Mouse (Mus musculus): ENCODE measurements around the gene Wdr26.
A peak's percentile ranks its signal among the peaks of the same experiment; 100 is the strongest.

Wdr26 gene

DNA sequence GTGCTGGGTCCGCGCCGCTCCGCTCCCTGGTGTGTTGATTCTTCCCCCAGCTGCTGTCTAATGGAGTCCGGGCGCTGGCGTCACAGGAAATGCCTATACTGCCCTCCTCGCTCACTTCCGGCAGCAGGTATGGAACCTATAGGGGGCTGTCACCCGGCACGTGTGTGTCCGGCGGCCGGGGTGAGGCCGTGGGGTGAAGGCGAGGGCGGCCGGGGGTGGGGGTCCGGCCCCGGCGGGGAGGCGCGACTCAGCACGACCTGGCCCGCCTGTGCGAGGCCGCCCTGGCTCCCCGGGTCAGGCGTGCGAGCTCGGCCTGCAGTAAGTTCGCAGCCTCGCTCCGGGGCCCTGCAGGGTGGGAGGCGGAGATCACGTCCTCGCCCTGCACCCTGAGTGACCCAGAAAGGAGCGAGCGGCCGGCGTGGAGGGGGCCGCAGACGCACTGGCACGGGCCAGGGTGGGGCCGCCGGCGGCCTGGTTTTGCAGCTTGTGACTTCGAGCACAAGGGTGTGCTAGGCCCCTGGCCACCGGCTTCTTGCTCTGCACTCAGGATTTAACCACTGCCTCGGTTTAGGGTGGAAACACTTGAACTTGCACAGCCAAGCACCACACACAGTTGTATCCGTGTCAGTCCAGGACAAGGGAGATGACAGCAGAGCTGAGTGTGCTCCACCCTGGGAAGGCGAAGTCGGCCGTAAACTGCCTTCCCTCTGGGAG is at the start of gene Wdr26:
Gene Wdr26, minus strand, starts transcription at position 82 of the 714 bp plus-strand sequence.
- peak; percentile 89 for DNase-seq

DNA sequence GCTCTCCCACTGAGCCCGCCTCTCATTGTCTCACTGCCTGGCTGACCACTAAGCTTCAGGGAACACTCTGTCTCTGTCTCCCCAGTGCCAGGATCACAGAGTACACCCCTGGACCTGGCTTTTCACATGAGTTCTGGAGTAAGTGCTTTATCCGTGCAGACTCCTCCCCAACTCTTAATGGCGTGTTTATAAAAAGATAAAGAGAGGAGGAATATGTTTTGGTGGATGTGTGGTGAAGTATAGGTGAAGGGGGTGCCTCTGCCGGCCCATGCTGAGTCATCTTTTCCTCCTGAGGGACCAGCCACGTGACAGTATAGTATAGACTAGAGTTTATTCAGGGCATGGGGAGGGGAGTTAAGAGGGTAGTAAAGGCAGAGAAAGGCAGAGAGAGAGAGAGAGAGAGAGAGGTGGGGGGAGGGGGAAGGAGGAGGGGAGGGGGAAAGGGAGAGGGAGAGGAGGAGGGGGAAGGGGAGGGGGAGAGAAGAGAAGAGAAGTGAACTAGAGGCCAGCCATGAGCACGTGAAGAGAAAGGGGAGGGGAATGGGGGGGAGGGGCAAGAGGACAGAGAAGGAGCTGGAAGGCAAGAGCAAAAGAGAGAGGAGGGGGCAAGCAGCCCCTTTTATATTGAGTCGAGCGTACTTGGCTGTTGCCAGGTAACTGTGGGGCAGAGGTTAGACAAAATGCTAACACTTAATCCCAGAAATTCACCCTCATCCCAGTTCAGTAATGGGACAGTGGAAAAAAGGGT is 49.3 kb upstream of the Wdr26 start:
- DNase-seq, result no peak

DNA sequence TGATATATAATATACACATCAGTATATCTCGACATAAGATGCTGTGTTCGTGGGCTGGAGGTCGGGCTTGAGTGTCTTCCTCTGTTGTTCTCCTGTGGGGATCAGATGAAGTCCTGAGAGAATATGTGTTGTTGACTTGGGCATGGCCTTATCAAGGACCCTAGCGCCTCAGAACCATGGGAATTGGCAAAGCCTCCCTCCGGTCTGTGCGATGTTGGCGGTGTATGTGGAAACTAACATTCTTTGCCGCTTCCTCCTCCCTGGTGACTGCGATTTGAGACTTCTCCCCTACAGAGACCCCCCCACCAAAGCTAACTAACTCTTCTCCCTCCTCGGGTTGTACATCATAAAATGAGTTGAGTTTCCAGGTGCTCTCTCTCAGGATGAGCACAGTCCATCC is 48.6 kb upstream of the Wdr26 start:
- no peak for DNase-seq

DNA sequence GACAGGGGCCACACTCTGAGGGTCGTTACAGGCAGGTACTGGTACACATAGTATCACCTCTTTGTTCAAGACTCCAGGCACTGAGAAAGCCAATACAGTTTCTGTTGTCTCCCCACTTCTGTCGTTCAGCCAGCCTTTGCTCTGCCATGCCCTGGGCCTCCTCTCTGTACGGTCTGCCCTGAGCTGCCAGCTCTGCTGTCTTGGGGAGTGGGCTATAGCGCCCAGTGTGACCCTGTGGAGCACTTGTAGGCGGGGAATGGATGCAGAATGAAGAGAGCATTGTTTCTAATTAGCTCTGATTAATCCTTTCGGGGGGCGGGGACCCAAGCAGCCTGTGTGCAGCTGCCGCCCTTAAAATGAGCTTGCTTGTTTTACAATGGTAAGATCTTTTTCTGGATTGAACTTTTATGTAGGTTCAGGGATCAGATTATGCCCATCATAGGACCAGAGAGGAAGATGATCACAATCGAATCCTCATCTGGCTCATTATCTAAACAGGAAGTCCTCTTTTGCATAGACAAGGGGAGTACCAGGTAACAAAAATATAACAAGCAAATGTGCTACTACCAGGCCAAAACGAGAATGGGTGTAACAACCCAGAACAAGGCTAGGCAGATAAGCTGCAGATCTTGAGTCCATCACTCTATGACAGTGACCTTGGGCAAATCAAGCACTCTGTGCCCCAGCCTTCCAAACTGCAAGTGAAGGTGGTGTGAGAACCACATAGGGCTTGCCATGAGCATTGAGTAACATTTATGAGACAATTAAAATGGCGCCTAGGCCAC is 48.0 kb upstream of the Wdr26 start:
- no peak for DNase-seq

DNA sequence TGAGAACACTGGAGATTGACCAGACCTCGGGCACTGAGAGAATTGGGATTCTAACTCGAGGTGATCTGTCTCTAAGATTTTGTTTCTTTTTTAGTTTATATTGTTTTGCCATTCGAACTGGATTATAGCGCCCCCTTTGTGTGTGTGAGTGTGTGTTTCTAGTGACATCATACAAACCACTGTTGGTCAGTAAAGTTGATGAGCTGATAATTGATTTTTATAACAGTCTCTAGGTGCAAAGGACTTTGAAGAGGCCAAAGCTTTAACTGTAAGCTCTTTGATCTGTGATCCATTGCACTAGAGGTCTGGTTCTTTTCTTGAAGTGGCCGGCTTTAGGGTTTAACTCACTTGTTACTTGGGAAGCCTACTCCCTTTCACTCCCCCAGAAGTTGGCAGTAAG is 47.3 kb upstream of the Wdr26 start:
- DNase-seq, result no peak

DNA sequence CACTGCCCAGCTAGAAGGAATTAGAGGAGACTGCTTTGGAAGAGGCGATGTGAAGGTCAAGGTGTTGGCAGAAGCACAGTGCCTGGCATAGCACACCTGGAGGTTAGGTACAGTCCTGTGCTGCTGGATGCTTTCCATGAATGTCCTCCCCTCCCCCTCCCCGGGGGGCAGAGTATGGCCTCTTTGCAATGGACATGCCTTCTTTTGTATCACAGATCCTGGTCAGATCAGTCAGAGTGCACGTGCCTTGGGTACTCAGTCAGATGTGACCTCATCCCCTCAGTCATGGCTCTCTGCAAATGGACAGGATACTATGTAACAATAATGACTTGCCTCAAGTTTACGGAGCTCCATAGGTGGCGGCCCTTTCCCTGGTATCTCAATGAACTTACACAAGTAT is 46.8 kb upstream of the Wdr26 start:
- no peak for DNase-seq

DNA sequence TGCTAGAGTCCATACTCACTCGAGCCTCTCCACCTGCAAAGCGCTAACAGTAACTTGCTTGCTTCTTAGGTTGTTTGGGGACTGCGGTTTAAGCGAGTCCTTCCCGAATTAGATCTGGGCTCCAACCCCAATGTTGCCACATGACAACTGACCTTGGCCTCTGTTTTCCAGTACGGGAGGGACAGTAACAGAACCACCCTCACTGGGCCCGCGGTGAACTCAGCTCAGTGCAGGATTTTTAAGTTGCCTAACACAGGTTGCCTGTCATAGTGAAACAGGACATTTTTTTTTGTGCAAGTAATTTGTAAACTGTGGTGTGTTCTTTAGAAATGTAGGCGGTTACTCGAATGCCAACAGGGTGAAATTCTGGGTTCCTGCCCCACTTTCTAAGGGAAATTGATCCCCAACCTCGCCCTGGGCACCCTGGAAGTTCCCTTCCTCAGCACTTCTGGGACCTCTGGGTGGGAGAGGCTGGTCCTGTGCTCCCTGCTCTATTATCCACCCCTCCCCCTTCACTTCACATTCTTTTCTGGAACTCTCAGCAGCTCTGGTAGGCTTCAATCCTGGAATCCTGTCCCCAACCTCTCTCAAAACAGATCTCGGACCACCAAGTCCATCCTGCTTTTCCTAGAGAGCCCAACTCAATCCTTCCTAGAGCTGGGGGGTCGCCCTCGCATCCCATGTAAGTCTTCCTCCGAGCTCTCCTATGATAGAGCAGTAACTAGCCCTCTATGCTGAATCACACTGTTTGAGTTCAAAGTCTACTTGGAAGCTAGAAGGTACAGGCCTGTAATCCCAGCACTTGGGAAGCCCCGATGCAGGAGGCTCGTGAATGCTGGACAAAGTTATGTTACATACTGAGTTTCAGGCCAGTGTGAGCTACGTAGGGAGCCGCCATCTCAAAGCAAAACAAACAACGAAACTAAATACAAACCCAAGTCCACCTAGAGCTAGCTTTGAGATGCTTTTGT is 46.1 kb upstream of the Wdr26 start:
- DNase-seq, result no peak

DNA sequence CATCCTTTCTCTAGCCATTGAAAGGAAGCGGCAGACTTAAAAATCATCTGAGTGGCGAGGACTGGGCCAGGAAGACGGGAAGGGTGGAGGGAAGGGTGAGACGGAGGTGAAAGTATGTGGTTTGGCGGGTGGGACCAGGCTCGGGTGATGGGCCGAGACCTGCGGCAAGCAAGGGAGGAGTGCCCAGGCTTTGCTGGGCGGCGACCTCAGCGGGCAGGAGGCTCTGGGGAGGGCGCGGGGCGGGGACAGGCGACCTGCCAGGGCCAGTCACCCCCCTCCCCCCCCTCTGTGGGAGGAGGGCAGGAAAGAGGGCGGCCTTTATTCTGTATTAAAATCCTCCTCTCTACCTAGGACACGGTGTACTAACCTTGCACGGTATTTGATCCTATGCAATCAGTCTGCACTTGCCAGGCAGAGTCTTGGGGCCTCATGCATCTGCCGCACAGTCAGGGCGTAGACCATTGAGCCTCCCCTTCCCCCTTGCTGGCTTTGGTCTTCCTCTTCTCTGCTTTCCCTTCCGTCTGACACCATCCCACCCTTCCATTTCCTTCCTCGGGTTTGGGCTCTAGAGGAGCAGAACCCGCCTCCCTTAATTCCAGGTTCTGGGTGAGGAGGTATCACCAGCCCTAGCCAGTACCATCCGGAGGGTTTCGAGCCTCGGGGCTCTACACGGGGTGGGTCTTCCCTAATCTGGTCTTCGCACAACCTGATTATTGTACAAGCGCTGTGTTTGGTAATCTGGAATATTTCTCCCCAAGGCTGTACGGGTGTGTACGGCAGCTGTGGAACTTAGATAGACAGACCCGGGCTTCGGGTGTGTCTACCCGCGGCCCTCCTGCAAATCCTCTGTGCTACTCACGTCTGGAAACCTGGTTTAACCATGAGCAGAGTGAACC is 45.1 kb upstream of the Wdr26 start:
- DNase-seq, result peak; percentile 87

DNA sequence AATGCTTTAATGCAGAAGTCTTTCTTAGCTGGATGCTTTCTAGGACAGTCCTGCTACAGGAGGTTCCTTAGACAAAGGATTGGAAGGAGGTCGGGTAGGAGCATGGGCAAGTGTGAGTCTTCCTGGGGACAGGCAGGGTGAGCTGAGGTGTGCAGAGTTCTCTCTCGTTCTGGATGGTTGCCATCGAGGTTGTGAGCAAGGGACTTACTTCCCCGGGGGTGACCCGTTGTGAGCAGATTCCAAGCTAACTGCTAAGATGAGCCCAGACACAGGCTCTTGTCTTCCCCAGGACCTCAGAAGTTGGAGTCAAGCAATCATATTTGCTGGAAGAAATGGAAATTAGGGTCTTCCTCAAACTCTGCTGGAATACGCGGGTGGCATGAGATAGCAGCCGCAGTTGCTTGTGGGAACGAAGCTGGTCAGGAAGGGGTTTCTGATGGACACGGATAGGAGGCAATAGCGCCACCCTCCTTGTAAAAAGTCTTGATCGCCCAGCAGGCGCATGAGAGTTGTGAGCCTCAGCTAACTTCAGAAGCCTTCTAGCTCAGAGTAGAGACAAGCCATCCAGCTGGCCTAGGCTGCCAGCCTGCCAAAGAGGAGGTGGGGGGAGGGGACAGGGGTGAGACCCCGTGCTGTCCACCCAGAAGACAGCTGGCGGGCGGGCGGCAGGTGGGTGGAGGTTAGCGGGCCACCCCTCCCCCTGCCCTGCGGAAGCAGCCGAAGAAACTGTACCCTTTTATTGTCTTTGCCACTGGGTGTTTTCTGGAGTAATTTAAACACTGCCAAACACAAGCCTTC is 44.3 kb upstream of the Wdr26 start:
- peak; percentile 69 for DNase-seq

DNA sequence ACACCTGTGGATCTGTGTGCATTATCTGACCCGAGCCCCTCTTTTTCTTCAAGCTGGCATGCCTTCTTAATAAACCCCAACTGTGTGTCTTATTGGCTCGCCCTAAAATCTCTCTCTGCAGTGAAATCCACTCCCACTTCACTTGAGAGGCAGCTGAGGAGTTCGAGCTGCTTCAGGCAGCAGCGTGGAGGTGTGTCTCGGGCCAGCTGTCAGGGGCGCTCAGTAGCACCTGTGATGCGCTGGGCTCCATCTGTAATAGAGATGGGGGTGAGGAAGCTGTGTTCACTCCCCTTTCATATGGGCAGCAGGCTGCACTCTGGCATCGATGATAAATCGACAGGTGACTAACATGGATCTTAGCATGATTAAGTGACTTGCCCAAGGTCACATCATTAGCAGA is 43.6 kb upstream of the Wdr26 start:
- no peak for DNase-seq

DNA sequence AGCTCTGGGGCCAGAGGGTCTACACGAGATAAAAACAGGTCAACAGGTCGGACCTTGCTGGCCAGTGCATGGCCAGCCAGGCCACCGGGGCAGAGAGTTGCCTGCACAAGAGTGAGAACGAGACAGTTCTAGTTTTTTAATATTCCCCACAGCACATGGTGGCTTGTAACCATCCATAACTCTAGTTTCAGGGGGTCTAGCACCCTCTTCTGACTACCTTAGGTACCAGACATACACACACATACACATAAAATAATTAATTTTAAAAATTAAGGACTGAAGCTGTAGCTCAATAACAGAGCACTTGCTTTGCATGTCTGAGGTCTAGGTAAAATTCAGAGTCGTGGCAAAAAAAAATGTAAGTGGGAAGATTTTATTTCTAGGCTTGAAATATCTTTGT is 39.8 kb upstream of the Wdr26 start:
- no peak for DNase-seq

DNA sequence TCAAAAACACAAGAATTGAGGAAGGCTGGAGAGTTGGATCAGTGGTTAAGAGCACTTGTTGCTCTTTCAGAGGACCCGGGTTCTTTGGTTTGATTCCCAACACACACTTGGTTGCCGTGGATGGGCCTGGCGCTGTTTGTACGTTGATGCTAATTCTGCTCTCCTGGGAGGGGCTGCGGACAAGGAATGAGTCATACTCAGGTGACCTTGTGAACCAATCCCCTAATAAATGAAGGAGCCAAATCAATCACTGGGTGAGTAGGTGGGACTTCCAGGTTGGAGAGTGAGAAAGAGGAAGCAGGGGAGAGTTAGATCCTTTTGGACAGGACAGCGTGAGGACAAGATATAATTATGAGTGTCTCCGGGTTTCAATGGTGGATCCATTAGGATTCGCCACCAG is 39.2 kb upstream of the Wdr26 start:
- DNase-seq, result no peak

DNA sequence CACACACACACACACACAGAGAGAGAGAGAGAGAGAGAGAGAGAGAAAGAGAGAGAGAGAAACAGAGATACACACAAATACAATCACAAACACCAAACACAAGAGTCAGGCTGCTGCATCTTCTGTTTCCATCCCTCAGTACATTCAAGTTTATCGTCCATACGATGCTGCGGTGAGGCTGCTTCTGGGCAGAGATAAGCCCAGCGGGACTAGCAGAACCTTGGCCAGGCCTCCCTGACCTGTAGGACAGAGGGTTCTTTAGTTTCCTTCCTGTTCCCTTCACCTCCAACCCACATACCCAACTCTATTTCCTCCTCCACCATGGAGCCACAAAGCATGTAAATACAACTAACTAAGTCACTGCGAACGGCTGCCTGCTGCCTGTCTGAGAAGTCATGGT is 37.7 kb upstream of the Wdr26 start:
- DNase-seq, result no peak

DNA sequence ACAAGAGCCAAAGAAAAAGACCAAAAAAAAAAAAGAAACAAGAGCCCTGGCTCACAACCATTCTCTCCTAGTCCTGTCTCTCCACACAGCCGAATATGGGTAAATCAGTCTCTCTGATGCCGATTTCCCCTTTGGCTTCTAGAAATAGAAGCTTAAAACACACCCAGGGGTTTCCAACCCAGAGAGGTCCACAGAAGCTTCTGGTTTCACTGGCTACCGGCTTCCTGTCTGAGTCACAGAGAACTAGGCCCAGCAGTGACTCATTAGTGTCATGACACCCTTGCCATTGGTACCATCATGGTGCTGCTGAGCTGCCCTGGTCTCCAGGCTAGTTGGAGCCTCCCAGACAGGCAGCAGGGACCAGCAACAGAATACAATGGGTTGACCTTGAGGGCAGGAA is 35.4 kb upstream of the Wdr26 start:
- DNase-seq, result no peak

DNA sequence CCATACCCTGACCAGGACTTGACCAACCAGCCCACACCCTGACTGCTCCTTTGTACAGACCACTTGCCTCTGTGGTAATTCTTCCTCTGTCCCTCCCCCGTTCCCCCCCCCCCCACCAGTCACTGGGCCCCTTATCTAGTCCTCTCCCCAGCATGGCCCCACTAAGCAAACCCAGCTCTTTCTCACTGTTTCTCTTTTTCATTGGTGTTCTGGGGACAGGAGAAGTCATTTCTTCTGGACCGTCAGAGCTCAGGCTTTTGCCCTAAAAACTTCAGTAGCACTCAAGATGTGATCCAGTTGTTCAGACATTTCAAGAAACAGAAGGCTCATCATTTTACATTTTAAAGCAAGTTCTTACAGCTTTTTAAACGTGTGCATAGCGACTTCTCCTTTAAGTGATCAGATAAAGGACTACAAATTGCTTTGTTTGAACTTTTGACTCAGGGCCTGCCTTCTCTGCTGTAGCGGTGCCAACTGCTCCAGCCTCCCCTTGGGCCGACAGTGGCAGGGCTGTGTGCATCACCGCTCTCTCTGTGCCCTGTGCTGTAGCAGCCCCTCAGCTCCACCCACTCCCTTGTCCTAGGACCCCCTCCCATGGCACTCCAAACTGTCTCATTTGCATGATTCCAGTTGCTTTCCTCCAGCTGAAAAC is 34.8 kb upstream of the Wdr26 start:
- peak; percentile 30 for DNase-seq

DNA sequence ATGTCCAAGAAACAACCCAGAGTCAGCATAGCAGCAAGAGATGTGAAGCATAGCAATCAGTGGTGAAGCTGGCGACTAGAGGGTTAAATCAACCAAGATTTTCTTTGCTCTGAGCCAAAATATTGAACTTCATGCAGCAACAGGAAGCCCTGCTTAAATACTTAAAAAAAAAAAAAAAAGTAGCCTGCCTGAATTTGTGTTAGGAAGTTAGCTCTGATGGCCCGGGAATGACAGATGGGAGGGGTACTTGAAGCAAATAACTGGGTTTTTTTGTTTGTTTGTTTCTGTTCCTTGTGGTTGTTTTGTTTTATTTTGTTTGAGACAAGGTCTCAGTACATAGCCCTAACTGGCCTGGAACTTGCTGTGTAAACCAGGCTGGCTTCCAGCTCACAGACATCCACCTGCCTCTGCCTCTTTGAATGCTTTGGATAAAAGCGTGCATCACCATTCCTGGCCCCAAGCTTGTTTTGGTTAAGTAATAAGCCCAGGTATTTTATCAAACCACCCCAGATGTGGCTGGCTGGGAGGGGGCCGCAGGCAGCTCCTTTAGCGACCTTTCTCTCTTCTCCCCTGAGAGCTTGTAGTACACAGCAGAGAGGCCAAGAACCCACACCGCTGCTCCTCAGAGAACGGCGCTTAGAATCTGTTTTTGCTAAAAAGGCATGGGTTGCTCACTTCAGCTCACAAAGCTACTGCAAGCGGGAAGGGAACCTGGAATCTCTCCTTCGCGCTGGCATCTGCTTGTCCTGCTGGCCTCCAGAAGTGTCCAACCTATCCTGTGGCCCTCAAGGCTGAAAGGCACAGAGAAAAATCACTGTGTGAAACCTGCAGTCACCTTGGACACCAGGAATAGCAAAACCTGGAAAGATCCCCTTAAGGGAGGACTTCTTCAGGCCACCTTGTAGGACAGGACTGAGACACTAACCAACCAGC is 34.0 kb upstream of the Wdr26 start:
- DNase-seq, result no peak

DNA sequence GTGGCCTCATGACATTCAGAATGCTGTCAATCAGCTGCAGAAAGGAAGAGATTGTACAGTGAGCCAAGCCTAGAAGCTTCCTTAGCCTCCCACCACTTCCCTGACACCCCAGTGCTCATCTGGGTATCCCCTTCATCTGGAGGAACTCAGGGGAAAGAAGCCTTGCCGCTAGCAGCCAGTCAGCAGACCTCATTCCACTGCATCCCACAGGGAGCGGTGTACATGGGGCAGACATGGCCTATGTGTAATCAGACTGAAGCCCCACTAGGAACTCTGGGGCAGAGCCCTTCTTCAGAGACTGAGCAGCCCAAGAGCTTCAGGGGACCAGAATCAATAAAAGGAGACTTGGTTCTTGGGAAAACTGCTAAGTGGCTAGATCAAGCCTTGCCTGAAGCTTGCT is 33.3 kb upstream of the Wdr26 start:
- no peak for DNase-seq

DNA sequence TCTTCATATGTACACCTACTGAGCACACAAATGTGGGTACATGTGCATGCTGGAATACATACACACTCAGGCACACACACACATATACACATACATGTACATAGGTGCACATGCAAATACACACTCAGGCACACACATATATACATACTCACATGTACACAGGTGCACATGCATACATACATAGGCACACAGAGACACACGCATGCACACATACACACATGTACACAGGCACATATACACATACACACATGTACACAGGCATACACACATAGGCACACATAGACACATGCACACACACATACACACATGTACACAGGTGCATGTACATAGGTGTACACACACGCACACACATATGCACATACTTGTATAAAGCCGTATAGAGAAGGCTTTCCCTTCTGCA is 29.4 kb upstream of the Wdr26 start:
- DNase-seq, result no peak

DNA sequence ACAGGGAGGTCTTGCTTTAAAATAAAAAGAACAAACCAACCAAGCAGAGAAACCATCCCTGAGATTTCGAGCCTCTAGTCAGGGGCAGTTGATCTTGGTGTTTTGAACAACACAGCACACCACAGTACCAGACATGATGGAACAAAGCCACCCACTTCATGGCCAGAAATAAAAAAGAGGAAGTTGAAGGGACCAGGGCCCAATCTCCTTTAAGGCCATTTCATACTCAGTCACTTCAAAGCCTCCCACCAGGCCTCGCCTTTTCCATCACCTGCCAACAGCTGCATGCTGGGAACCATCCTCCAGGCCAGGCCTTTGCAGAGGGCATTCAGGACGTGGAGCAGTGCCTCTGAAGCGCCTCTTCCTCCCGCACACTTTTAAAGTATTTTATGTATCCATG is 25.5 kb upstream of the Wdr26 start:
- no peak for DNase-seq

Data from kidney, postnatal 10 days (tissue).